Comparison of ENCODE assay signal across 14 mouse cellular contexts in the genomic region with DNA sequence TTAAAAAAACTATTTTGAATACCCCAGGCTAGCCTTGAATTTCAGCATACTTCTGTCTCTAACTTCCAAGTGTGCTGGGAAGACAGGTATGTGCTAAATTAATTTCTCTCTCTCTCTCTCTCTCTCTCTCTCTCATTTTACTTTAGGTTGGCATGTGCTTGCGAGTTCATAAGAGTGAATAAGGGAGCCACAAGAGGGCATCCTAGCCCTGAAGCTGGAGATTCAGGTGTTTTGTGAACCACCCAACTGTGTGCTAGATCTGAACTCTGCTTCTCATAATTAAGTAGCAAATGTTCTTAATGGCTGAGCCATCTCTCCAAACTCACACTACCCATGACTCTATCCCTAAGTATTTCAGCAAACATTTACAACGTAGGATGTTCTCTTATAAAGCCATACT. TPM values are rescaled to one million over a fixed set of nuclear protein-coding genes. Genes with fewer than 3 reads are reported as not detected.
DNase-seq lines count a peak whose midpoint lies in the region; ATAC-seq and TF ChIP-seq lines count a peak whose summit lies in the region.
"Had no signal": no experiment of that assay in that cellular context is flagged by ENCODE, and none has a peak within 500 bp of the region (broad histone marks: within the 10 kb centered on the region; RNA-seq: fewer than 3 reads in every experiment).

No protein-coding gene starts in this region.

- peak; percentile 51 for TF ChIP-seq CTCF in intestine, postnatal 0 days (IDR thresholded peaks at IDR 0.05; ENCODE audit: low read depth)
- TF ChIP-seq CTCF in CH12.LX (conservative IDR thresholded peaks at IDR 0.05 in 1 of 2, IDR thresholded peaks at IDR 0.05 in 1 of 2; ENCODE audit: low read depth in 2 of 2, low read length in 2 of 2): peak in 1 of 2 experiments; percentile 52; a peak in 2 of 4 replicates

- H3K4me3 ChIP-seq in intestine, postnatal 0 days (ENCODE audit: low read depth, low read length): no peak overlapping the region
- H3K4me3 ChIP-seq in intestine, embryonic 15.5 days (replicated peaks): no peak overlapping the region
- H3K4me3 ChIP-seq in CH12.LX (replicated peaks in 1 of 3; ENCODE audit: low read depth in 2 of 3, low read length in 2 of 3, poor library complexity in 1 of 3): no peak overlapping the region
- no peak overlapping the region for H3K4me3 ChIP-seq in limb, embryonic 10.5 days
- H3K4me3 ChIP-seq: limb, embryonic 13.5 days; neural tube, embryonic 12.5 days had no signal

- dilution Hi-C loops in CH12.LX (cut with MboI; ENCODE audit: extremely low pct_ligation_motif_present, extremely low pct_unique_long_range_greater_than_20kb, low sequenced_read_pairs): no loop called here

- TF ChIP-seq POLR2A in CH12.LX (IDR thresholded peaks at IDR 0.05; ENCODE audit: low read depth, low read length): no peak

- 79% methylated on average over 2 of the region's 2 CpGs for WGBS in intestine, postnatal 0 days
- WGBS in intestine, embryonic 15.5 days: 78% methylated on average over 2 of the region's 2 CpGs
- whole genome bisulfite sequencing in limb, embryonic 10.5 days: 93% methylated on average over 2 of the region's 2 CpGs

- H3K27me3 ChIP-seq in intestine, postnatal 0 days (replicated peaks; ENCODE audit: control insufficient read depth, insufficient read depth, low read length): no peaks in the 10 kb centered on the region
- H3K27me3 ChIP-seq in intestine, embryonic 15.5 days (replicated peaks): no peaks in the 10 kb centered on the region
- H3K27me3 ChIP-seq in CH12.LX (replicated peaks): no peaks in the 10 kb centered on the region
- H3K27me3 ChIP-seq in limb, embryonic 10.5 days (ENCODE audit: low read depth, poor library complexity, severe bottlenecking): no peaks in the 10 kb centered on the region
- H3K27me3 ChIP-seq: limb, embryonic 13.5 days; neural tube, embryonic 12.5 days had no signal

- peak; percentile 37 for TF ChIP-seq RAD21 in CH12.LX (IDR thresholded peaks at IDR 0.05; ENCODE audit: low read depth, low read length)

- H3K36me3 ChIP-seq in intestine, postnatal 0 days (ENCODE audit: control insufficient read depth, insufficient read depth): peaks cover 32% of the 10 kb centered on the region
- peaks cover 22% of the 10 kb centered on the region for H3K36me3 ChIP-seq in intestine, embryonic 15.5 days
- H3K36me3 ChIP-seq in CH12.LX (replicated peaks in 1 of 2; ENCODE audit: control insufficient read depth in 1 of 2, insufficient read depth in 1 of 2, low read length in 1 of 2): peaks cover 34 to 82% of the 10 kb centered on the region in 2 experiments
- peaks cover 74% of the 10 kb centered on the region for H3K36me3 ChIP-seq in limb, embryonic 10.5 days

- no peak for TF ChIP-seq EP300 in CH12.LX (IDR thresholded peaks at IDR 0.05; ENCODE audit: low read length)

- H3K27ac ChIP-seq in intestine, postnatal 0 days (ENCODE audit: low read depth, low read length): no peak overlapping the region
- H3K27ac ChIP-seq in intestine, embryonic 15.5 days: no peak overlapping the region
- no peak overlapping the region for H3K27ac ChIP-seq in CH12.LX (ENCODE audit: insufficient read depth, low read depth)
- no peak overlapping the region for H3K27ac ChIP-seq in limb, embryonic 10.5 days
- H3K27ac ChIP-seq: limb, embryonic 13.5 days; neural tube, embryonic 12.5 days had no signal

- no peak overlapping the region for H3K4me2 ChIP-seq in intestine, postnatal 0 days (replicated peaks; ENCODE audit: low read depth)
- H3K4me2 ChIP-seq in intestine, embryonic 15.5 days (replicated peaks): no peak overlapping the region
- no peak overlapping the region for H3K4me2 ChIP-seq in CH12.LX (ENCODE audit: insufficient read depth, low read depth, poor library complexity, severe bottlenecking)
- H3K4me2 ChIP-seq: limb, embryonic 13.5 days; neural tube, embryonic 12.5 days had no signal

- H3K4me1 ChIP-seq in intestine, postnatal 0 days (replicated peaks; ENCODE audit: control insufficient read depth, insufficient read depth, low read length): no peaks in the 10 kb centered on the region; the same call in 1 of the 2 replicates
- H3K4me1 ChIP-seq in intestine, embryonic 15.5 days (replicated peaks): 0 out of 2 replicates have a peak, but pooled peaks cover 4% of the 10 kb centered on the region
- peaks cover 5 to 35% of the 10 kb centered on the region in 2 experiments; a peak in 3 of 4 replicates for H3K4me1 ChIP-seq in CH12.LX (ENCODE audit: control insufficient read depth in 1 of 2, insufficient read depth in 2 of 2)
- no peaks in the 10 kb centered on the region for H3K4me1 ChIP-seq in limb, embryonic 10.5 days
- H3K4me1 ChIP-seq: neural tube, embryonic 12.5 days had no signal

- peaks cover 61% of the 10 kb centered on the region for H3K79me2 ChIP-seq in CH12.LX (replicated peaks; ENCODE audit: control insufficient read depth, extremely low read depth, insufficient read depth, poor library complexity, severe bottlenecking)

- peak; percentile 18 for DNase-seq in lung, postnatal 14 days
- no peak for DNase-seq in lung, postnatal 4 days
- no peak for DNase-seq in CH12.LX (ENCODE audit: extremely low read depth)
- peak; percentile 37 for DNase-seq in lung, postnatal 36 days
- DNase-seq in limb, embryonic 10.5 days (ENCODE audit: low spot score): no peak
- DNase-seq: heart, adult 18-20 months; heart, postnatal 4 days; kidney, adult 8-10 months; right cerebral cortex, adult 18-20 months had no signal

- in situ Hi-C loops in CH12.LX (cut with MboI; ENCODE audit: low pct_ligation_motif_present, low pct_unique_long_range_greater_than_20kb, low sequenced_read_pairs): no loop called here

- H3K9ac ChIP-seq in intestine, postnatal 0 days (ENCODE audit: low read depth, low read length): no peak overlapping the region
- no peak overlapping the region for H3K9ac ChIP-seq in intestine, embryonic 15.5 days
- H3K9ac ChIP-seq in CH12.LX (ENCODE audit: insufficient read depth, low read depth): no peak overlapping the region
- H3K9ac ChIP-seq: limb, embryonic 13.5 days; neural tube, embryonic 12.5 days had no signal

- ATAC-seq in intestine, postnatal 0 days: no peak
- ATAC-seq in intestine, embryonic 15.5 days: no peak

- H3K9me3 ChIP-seq in intestine, postnatal 0 days (ENCODE audit: control insufficient read depth): no peaks in the 10 kb centered on the region
- H3K9me3 ChIP-seq in intestine, embryonic 15.5 days: no peaks in the 10 kb centered on the region
- no peaks in the 10 kb centered on the region for H3K9me3 ChIP-seq in CH12.LX (replicated peaks; ENCODE audit: low read length)
- no peaks in the 10 kb centered on the region for H3K9me3 ChIP-seq in limb, embryonic 10.5 days (replicated peaks)
- H3K9me3 ChIP-seq: limb, embryonic 13.5 days; neural tube, embryonic 12.5 days had no signal

TF ChIP-seq in CH12.LX, 34 proteins besides CTCF, POLR2A, EP300 and RAD21:
- peak; percentile 37; the same call in 1 of the 2 replicates for TF ChIP-seq MYC (IDR thresholded peaks at IDR 0.05; ENCODE audit: low read depth, low read length)
- no peak for TF ChIP-seq TCF12 (IDR thresholded peaks at IDR 0.05; ENCODE audit: low read depth, low read length)
- TF ChIP-seq MAX (IDR thresholded peaks at IDR 0.05; ENCODE audit: low read length): no peak
- TF ChIP-seq JUND (conservative IDR thresholded peaks at IDR 0.05; ENCODE audit: low read depth, low read length): no peak
- peak; percentile 28 for TF ChIP-seq SMC3 (IDR thresholded peaks at IDR 0.05; ENCODE audit: low read depth, low read length)

RNA-seq across cellular contexts. Expression of gene Sidt2, which starts 21.8 kb away (rescaled TPM):
- polyA plus RNA-seq in intestine, postnatal 0 days (2015; fragmentation: Nextera tagmentation; extraction: Ambion mirVana): 65.0 and 70.5 TPM in 2 replicates
- polyA plus RNA-seq in intestine, embryonic 15.5 days (2015; fragmentation: Nextera tagmentation; extraction: Ambion mirVana): 36.3 and 39.6 TPM in 2 replicates
- 41.0 and 47.8 TPM in 2 replicates for total RNA-seq in CH12.LX (2012; rRNA removed)
- 36.4 and 38.9 TPM in 2 replicates for total RNA-seq in CH12.LX (2014; rRNA removed)
- 110 and 143 TPM in 2 replicates for polyA plus RNA-seq in CH12.LX (2012; ENCODE audit: insufficient read length, low read depth)
- polyA plus RNA-seq in limb, embryonic 10.5 days (2016; fragmentation: Nextera tagmentation; extraction: Ambion mirVana): 26.0 and 28.6 TPM in 2 replicates

RNA-seq across cellular contexts. Expression of gene Pafah1b2, which starts 35.6 kb away (rescaled TPM):
- 78.1 and 78.2 TPM in 2 replicates for polyA plus RNA-seq in intestine, postnatal 0 days (2015; fragmentation: Nextera tagmentation; extraction: Ambion mirVana)
- 137 and 141 TPM in 2 replicates for polyA plus RNA-seq in intestine, embryonic 15.5 days (2015; fragmentation: Nextera tagmentation; extraction: Ambion mirVana)
- total RNA-seq in CH12.LX (2012; rRNA removed) (94.8 and 117 TPM in 2 replicates), CH12.LX (2014; rRNA removed) (109 and 125 TPM in 2 replicates)
- polyA plus RNA-seq in CH12.LX (2012; ENCODE audit: insufficient read length, low read depth): 122 and 130 TPM in 2 replicates
- polyA plus RNA-seq in limb, embryonic 10.5 days (2016; fragmentation: Nextera tagmentation; extraction: Ambion mirVana): 246 and 265 TPM in 2 replicates

RNA-seq across cellular contexts. Expression of gene Sik3, which starts 35.7 kb away (rescaled TPM):
- polyA plus RNA-seq in intestine, postnatal 0 days (2015; fragmentation: Nextera tagmentation; extraction: Ambion mirVana): 7.4 and 10.0 TPM in 2 replicates
- polyA plus RNA-seq in intestine, embryonic 15.5 days (2015; fragmentation: Nextera tagmentation; extraction: Ambion mirVana): 12.4 and 13.2 TPM in 2 replicates
- 17.4 and 21.4 TPM in 2 replicates for total RNA-seq in CH12.LX (2012; rRNA removed)
- total RNA-seq in CH12.LX (2014; rRNA removed): 13.6 and 14.9 TPM in 2 replicates
- polyA plus RNA-seq in CH12.LX (2012; ENCODE audit: insufficient read length, low read depth): 28.0 and 29.8 TPM in 2 replicates
- 10.6 and 11.3 TPM in 2 replicates for polyA plus RNA-seq in limb, embryonic 10.5 days (2016; fragmentation: Nextera tagmentation; extraction: Ambion mirVana)

RNA-seq across cellular contexts. Expression of gene Tagln, which starts 41.0 kb away (rescaled TPM):
- polyA plus RNA-seq in intestine, postnatal 0 days (2015; fragmentation: Nextera tagmentation; extraction: Ambion mirVana): 416 and 455 TPM in 2 replicates
- polyA plus RNA-seq in intestine, embryonic 15.5 days (2015; fragmentation: Nextera tagmentation; extraction: Ambion mirVana): 304 and 345 TPM in 2 replicates
- 0.46 and 0.59 TPM in 2 replicates for total RNA-seq in CH12.LX (2012; rRNA removed)
- 0.28 TPM in 1 of 2 replicates, not detected in the other for total RNA-seq in CH12.LX (2014; rRNA removed)
- polyA plus RNA-seq in CH12.LX (2012; ENCODE audit: insufficient read length, low read depth): 1.6 and 2.3 TPM in 2 replicates
- polyA plus RNA-seq in limb, embryonic 10.5 days (2016; fragmentation: Nextera tagmentation; extraction: Ambion mirVana): 4.7 and 6.0 TPM in 2 replicates
- total RNA-seq: common myeloid progenitor, adult 5-6 weeks had no signal

Comparison
In these comparisons a context has a peak if more than half of its experiments do, and no peak if none do; other contexts are left out.
1. DNase-seq: peak in lung, postnatal 14 days (single experiment) and lung, postnatal 36 days (single experiment); none in lung, postnatal 4 days (0 of 2), CH12.LX (single experiment) and limb, embryonic 10.5 days (single experiment).